Mouse (Mus musculus) stomach, postnatal 0 days (tissue): ENCODE data around the gene Mmd2.

Experiments used
- CTCF ChIP-seq: IDR thresholded peaks from 2 replicates; pipeline ENCODE4 v1.5.1; 2016; ENCODE audit warnings: antibody characterized with exemption, low read depth, mild to moderate bottlenecking, moderate library complexity
- EP300 ChIP-seq: optimal IDR thresholded peaks from 2 replicates; pipeline ENCODE3; 2016; ENCODE audit warnings: antibody characterized with exemption

DNA sequence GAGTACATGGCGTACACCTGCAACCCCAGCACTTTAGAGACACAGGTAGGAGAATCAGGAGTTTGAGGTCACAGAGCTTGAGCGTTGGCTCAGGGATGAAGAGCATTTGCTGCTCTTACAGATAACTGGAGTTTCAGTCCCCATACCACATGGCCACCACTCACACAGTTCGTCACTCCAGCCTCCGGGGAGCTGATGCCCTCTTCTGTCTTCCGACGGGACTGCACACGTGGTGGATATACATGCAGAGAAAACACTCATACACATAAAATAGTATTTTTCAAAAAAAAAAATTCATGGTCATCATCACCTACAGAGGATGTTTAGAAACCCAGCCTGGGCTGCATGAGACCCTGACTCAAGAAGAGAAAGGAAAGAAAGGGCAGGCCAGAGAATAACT, 14.5 kb upstream of the Mmd2 start:
- TF ChIP-seq CTCF (peak; percentile 24; the same call in 1 of the 2 replicates), EP300 (no peak)
